Mouse (Mus musculus) heart, adult 9 months (tissue): ENCODE results near the gene Pip4k2c.
A peak's percentile ranks its signal among the peaks of the same experiment; 100 is the strongest.
"Not testable (repeated sequence)": the region's sequence is repeated elsewhere in the genome, so short reads cannot be mapped to it uniquely, and the experiment has no call there.

Experiments
- DNase-seq, 2 experiments: peaks; one replicate each; pipeline ENCODE4 v3.0.0; 2022; ENCODE audit warnings: low spot score in 2 of 2

The Pip4k2c gene

DNA sequence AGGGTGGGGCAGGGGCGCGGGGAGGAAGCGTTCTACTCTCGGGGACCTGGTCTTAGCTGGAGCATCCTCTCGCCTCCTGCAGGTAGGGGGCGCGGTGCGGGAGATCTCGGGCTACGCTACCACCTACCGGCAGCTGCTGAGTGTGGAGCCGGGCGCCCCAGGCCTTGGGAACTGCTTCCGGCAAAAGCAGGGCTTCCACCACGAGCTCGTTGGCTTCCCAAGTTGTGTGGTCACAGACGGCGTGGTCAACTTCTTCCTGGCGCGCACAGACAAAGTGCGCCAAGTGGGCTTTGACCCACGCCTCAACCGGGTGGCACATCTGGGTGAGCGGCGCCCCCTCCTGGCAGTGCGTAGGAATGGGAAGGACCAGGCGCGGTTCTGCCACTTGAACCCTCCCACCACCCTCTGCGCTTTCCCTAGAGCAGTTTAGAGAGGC lies 40.5 kb downstream of the Pip4k2c start:
- peak; percentile 62 to 72 for DNase-seq

DNA sequence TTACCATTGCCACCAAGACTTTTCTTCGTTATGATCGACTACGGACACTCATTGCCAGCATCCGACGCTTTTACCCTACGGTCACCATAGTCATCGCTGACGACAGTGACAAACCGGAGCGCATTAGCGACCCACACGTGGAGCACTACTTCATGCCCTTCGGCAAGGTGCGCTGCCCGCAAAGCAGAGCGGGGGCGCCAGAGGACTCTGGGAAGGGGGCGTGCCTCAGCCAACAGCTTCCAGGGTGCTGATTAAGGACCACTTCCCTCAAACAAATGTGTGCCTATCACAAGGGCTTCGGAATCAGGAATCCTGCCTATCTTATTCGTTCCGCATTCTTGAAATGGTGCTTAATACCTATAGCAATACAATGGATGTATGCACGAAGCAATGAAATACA lies 41.4 kb downstream of the Pip4k2c start:
- DNase-seq = no peak

DNA sequence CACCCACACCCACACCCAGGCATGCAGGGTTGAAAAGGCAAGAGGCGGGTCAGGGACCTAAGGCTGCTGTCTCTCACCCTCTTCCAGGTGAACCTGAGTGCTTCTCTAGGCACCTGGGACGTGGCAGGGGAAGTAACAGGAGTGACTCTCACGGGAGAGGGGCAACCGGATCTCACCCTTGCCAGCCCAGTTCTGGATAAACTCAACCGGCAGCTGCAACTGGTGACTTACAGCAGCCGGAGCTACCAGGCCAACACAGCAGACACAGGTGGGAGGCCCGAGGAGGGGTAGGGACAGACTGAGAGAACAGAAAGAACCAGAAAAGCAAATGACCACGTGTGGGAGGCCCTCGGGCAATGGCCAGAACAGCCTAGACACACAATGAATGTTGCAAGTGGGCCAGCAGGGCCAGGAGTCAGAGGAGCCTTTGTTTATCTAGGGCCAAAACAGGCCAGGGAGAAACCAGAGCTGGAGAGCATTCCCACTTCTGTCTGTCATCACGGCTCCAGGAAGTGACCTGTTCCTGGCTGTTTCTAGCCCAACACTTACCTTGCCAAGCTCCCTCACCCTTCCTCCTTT lies 43.7 kb downstream of the Pip4k2c start:
- no peak for DNase-seq

DNA sequence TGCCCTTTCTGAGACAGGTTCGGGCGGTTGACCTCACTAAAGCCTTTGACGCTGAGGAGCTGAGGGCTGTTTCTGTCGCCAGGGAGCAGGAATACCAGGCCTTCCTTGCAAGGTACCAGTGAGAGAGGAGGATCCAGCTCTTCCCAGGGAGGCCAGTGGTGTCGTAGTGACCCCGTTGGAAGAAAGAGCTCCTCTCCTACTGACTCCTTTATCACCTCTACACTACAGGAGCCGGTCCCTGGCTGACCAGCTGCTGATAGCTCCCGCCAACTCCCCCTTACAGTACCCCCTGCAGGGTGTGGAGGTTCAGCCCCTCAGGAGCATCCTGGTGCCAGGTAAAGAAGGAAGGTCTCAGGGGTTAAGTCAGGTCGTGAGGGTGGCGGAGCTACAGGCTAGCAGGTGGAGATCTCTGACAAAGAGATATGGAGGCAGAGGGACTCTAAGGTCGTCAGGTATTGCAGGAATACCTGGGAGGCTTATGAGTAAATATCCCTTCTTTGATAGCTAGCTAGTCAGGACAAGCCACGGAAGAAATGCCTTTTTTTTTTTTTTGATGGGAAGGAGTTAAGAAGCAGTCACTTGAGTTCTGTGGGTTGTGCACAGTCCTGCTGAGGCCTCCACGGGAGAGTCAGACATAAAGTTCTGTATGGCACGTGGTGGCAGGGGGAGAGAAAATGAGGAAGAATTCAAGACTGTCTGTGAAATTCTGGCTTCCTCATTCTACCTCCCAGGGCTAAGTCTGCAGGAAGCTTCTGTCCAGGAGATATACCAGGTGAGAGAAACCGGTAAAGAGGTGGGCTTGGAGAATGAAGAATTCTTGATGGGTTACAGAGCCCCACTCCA lies 44.4 kb downstream of the Pip4k2c start:
- DNase-seq = no peak

DNA sequence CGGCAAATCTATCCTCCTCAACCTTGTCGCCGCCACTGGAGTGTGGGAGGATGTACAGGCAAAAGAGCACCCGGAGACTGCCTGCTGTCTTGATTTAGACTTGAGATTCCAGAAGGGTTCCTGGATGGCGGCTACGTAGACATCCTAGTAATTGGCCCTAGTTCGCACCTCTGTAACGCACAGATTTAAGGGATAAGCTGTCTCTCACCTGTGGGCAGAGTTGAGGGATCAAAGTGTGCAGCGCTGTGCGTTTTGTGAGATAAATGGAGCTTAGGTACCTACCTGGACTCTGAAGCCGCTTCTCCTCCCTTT lies 45.0 kb downstream of the Pip4k2c start:
- DNase-seq = no peak

DNA sequence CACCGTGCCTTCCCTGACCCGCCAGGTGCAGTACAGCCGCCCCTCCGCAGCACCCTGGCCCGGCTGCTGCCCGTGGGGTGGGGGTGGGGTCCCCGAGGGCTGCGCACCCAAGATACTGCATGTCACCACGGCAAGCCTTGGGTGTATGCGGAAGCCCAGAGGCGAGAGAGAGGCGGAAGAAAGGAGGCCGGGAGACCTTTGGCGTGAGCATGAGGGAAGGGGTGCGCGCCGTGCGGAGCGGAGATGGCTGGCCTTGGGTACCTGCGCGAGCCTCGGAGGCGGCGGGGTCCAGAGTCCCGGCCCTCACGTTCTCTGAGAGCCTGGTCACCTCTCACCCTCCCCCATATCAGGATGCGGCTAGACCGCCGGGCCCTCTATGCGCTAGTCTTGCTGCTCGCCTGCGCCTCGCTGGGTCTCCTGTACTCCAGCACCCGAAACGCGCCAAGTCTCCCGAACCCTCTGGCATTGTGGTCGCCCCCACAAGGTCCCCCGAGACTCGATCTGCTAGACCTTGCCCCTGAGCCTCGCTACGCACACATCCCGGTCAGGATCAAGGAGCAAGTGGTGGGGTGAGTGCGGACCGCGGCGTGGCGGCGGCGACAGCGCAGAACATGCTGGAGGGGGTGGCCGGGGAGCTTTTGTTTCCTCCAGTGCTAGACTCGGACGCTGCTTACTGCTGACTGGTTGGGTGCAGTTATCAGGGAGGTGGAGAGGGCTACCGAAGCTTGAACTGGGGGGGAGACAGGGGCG lies 45.6 kb downstream of the Pip4k2c start:
- no peak for DNase-seq

DNA sequence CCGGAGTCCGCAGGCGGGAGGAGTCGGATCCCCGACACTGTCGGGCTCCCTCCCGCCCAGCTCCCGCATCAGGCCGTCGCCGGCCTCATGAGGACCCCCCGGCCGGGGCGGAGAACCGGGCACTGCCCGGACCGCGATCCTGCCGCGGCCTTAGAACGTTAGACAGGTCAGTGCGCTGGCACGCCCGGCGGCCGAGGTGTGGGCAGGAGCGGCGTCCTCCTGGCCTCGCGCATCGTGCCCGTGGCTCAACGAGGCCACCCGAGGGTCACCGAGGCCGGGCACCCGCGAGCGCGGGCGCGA lies 46.1 kb downstream of the Pip4k2c start:
- DNase-seq = no peak

DNA sequence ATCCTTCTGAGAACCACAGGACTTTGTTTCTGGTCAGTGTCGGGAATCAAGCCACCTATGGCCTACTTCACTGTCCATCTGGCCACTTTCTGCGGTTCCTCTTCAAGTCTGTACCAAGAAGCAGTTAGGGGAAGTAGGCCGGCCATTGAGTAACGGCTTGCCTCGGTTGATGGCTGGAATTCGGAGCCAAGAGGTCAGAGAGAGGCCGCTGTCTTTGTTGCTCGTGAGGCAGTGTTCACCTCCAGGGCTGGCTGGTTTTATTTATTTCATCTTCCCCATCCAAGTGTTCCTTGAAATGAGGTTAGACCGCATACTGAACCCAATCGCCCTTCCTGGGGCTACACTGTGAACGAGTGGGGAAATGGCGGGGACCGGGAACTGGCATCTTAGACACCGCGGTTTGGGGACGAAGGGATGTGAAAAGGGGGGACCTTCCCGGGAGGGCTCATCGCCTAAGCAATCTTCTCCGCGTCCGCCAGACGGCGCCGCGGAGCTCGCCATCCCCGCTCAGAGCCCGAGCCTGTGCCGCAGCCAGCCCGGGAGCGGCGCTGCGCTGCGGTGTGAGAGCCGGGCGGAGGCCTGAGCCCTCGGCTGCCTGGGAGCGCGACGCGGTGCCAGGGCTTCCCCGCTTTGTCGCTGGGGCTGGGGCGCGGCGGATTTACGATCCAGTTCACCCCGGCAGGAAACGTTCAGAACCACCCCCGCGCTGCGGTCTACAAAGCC lies 46.6 kb downstream of the Pip4k2c start, which contains the start of gene B4galnt1:
TSS of gene B4galnt1 (plus strand) at position 595 of the 723 bp plus-strand sequence.
- peak; percentile 61 to 71 for DNase-seq

DNA sequence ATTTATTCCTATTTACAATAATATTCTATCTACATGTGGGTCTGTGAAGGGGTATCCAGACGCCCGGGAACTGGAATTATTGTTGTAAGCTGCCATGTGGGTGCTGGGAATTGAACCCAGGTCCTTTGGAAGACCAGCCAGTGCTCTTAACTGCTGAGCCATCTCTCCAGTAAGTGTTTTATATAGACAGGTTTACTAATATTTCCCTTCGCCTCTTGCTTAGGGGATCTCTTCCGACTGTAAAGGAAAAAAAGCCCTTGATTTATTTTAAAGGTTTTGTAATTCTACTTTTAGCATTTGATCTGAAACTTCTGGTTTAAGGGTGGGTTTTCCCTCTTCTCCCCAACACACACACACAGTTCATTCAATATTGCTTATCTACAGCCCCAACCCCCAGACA lies 47.2 kb downstream of the Pip4k2c start:
- no peak for DNase-seq

DNA sequence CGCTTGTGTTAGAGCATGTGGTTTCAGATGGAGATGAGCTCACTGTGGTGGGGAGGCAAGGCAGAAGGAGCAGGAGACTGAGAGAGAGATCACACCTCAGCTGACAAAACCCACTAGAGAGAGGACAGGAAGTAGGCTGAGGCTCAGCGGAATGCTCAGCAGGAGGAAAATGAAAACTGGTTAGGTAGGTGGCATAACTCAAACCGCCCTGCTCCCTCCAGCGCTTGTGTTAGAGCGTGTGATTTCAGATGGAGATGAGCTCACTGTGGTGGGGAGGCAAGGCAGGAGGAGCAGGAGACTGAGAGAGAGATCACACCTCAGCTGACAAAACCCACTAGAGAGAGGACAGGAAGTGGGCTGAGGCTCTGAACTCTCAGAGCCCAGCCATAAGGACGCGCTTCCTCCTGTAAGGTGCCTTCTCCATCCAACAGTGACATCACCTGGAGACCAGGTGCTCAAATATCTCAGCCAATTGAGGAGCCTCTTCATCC lies 48.6 kb downstream of the Pip4k2c start:
- DNase-seq = not testable (repeated sequence)

DNA sequence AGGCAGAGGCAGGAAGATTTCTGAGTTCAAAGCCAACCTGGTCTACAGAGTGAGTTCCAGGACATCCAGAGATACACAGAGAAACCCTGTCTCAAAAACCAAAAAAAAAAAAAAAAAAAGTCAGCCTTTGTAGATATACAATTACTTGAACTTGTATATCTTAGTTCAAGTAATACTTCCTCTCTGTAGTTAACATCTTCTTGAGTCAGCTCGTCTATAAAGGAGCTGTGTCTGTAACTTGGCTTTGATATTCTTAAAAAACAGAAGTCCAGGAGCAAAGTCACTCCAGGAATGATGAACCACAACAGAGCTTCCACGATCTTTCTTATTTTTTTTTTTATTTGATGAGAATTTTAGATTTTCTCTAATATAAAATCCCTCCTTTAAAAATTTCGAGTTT lies 50.7 kb downstream of the Pip4k2c start:
- no peak for DNase-seq

DNA sequence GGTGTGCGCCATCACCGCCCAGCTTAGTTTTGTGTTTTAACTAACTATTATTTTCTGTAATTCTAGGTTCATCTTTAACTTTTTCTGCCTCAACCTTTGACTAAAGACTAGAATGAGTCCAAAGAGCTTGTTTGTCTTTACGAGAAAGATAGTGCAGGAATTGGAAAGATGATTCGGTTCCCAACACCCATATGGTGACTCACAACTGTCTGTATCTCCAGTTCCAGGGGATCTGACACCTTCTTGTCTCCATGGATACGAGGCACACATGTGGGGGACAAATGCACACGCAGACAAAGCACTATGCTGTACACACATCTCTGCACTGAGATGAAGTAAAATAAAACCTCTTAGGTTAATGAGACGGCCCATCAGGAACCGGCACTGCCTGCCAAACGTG lies 51.3 kb downstream of the Pip4k2c start:
- DNase-seq = no peak

DNA sequence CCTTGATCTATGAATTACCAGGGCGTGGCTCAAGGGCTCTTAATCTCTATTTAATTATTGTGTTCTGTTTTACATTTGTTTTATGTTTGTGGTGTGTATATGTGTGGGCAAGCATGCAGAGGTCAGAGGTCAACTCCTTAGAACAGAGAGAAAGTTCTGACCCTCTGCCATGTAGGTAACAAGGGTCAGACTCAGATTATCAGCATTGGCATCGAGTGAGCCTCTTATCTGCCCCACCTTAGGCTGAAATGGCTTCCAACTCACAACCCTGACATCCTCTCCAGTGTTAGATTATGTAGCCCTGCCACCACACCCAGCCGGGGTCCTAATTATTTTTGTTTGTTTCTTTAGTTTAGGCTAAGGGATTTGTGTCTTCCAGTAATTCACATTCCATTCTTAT lies 52.9 kb downstream of the Pip4k2c start:
- no peak for DNase-seq

DNA sequence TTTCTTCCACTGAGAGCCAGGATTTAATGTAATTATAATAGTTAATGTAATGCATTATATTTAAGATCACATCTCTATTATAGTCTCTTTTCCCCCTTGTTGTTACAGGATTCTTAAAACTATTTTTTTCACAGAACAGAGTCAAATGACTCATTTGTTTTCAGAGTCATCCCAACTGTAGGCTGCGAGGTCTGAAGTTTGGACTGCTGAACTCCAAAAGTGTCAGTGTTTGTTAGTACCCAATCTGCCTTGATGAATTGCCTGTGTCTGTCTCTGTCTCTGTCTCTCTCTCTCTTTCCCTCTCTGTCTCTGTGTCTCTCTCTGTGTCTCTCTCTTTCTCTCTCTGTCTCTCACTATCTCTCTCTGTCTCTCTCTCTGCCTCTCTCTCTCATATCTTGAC lies 54.9 kb downstream of the Pip4k2c start:
- no peak for DNase-seq

DNA sequence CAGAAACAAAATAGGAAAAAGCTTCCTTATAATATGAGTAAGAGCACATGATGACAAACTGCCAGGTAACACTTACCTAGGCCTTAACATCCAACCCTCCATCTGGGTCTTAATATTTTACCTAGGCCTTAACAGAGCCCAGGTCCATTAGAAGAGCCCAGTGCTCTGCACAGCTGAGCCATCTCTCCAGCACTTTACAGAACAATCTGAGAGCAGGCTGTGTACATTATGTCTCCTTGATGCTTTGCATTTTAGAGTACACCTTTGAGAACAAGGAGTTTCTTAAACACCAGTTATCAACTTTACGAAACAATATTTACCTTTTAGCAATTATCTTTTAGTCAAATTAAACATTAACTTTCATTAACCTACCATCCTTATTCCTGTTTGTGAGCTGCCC lies 55.3 kb downstream of the Pip4k2c start:
- DNase-seq = no peak

DNA sequence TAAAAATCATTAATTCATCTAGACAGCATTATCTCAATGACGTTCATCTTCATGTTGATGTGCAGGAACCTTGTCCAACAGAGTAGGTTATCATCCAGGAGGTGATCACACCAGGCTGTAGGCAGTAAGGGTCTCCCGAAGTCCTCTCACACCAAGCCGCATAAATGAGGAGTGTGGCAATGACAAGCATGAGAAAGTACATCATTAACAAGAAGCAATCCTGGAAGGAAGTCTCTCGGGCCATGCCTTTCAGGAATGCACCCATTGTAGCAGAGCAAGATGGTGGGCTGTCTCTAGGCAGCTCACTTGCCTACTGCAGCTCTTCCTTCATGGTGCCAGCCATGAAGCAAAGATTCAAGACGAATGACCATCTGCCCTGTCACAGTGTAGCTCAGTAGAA lies 56.7 kb downstream of the Pip4k2c start:
- no peak for DNase-seq

DNA sequence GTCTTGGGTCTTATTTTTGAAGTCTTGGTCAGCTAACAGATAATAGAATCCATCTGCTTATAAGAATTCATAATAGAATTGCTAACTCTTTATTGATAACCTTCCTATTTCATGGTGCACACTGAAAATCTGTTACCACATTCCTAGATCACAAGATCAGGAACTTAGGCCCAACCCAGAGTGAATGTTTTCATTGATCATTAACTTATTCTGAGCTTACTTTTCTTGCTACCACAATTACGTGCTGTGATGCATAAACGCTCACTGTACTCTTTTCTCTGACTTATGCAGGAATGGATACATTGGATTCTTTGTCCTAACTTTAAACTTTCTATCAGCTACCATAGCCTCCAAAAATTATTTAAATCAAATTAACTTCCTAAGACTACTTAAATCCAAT lies 57.1 kb downstream of the Pip4k2c start:
- DNase-seq = no peak

DNA sequence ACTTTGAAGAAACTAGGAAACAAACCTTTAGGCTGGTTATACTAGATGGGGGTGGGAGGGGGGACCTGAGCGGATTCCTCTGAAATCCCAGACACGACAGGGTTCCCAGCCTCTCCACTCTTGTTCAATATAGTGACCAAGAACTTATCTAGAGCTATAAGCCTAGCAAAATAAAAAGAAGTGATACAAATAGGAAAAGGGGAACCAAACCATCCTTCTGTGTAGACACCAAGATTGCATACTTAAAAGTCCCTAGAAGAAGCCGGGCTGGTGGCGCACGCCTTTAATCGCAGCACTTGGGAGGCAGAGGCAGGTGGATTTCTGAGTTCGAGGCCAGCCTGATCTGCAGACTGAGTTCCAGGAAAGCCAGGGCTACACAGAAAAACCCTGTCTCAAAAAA lies 58.1 kb downstream of the Pip4k2c start:
- DNase-seq = no peak

DNA sequence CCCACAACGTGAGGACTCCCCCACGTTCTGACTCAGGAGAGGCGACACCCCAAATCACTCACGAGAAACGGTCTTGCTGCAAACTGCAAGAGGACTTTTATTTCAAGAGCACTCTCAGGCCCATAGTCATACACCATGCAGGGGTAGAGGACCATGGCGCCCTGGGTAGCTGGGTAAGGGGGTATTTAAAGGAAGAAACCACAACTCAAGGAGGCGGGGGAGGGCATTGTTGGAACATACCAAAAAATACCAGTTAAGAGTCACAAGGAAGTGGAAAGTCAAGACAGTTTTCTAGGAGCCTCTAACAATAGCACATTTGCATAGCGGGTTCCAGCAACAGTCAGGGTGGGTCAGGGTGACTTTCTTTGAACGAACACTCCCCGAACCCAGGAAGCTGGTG lies 58.8 kb downstream of the Pip4k2c start:
- not testable (repeated sequence) for DNase-seq

DNA sequence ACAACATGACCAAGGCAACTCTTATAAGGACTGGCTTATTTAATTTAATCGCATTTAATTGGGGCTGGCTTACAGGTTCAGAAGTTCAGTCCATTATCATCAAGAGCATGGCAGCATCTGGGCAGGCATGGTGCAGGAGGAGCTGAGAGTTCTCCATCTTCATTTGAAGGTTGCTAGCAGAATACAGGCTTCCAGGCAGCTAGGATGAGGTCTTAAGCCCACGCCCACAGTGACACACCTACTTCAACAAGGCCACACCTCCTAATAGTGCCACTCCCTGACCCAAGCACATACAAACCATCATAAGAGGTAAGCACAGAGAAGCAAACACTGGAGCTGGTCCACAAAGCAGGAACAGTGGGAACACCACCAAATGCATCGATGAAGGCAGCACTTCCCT lies 60.2 kb downstream of the Pip4k2c start:
- not testable (repeated sequence) for DNase-seq

DNA sequence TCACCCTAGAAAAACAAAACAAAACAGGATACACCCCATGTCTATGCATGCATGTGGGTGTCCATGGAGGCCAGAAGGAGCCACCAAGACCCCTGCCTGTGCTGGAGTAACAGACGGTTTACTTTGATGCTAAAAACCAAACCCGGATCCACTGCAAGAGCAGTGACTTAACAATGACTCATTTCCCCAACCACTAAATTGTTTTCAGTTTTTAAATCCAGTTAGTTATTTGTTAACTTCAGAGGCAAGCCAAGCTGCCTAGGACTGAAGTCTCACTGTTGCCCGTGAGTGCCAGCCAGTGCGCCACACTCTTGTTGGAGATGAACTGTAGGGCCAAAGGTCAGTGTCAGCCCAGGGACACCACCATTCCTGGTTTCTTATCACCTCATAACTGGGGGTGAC lies 60.9 kb downstream of the Pip4k2c start:
- DNase-seq = no peak

DNA sequence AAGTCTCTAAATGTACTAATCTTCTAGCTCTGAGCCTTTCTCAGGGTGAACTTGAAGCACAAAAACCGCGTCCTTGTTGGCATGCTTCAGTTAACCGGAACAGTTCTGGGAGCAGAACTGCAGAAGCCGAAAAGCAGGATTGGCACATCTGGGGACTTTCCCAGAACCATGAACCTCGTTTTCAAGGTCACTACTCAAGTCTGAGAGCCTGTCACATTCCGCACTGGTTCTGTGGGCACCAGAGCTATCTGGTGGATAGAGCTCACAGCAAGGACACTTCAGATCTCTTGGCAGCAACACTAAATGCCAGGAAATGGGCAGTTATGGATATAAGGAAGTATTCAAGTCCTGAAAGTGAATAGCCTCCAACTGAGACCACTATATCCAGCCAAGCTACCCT lies 64.2 kb downstream of the Pip4k2c start:
- DNase-seq = no peak
